Mouse (Mus musculus) layer of hippocampus, postnatal 36 days (tissue): ENCODE data around the gene Ppfia2. TPM values are rescaled to one million over a fixed set of nuclear protein-coding genes. Genes with fewer than 3 reads are reported as not detected.

Source experiments
- DNase-seq, 2 experiments: peaks; one replicate each; pipeline ENCODE4 v3.0.0; 2022
- total RNA-seq, 2 experiments: library from RNA; stranded (reverse); gene quantifications; 2 replicates each; pipeline ENCODE4 v1.2.3; 2021

Gene Ppfia2
- total RNA-seq, 2 experiments from 2014 or later, result 130 to 140 TPM

DNA sequence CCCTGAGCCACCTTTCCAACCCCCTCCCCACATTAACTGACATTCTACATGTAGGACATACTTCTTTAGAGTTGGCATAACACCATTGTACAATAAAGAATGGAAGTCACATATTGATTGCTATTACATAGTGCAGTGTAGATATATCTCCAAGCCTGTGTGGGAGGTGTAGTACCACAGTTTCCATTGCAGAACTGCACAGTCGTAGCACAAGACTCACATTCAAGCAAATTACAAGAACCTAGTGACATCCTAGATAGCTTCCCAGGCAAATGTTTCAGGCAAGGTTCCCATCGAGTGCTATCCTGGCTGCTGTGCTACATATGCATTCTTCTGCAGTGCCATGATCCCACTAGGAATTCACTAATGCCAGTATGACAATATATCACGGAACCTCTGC, 200.0 kb downstream of the Ppfia2 start:
- DNase-seq, result no peak

DNA sequence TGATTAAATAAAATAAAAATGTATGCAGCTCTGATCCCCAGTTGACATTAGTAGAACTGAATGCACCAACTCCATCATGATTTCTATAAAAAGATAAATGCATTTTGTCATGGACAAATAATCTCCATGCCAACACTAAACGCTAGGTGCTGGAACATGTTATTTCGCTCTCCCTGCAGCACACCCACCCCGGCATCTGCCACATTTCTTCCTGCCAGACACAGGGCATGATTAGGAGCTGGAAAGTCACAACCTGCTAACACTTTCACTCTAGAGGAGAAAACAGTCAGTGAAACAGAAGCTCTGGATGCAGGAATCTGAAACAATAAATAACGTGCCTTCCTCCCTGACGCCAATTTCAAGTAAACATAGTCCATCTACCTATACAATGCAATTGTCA, 211.3 kb downstream of the Ppfia2 start:
- peak; percentile 63 to 65 for DNase-seq

DNA sequence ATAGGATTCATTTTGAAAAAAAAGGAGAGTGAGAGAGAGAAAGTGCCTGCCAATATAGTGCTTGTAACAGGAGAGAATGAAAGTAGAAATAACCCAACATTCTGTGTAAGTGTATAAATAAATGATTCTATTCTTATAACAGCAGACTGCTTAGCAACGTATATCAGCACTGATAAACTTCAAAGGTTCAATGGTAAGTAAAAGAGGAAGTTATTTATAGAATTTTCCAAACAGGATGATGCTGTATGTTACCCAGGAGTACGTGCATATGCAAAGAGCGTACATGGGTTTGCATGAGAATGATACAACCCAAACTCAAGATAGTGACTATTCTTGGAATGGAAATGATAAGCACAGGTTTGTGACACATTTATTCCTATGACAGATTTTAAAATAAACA, 215.4 kb downstream of the Ppfia2 start:
- DNase-seq, result no peak

DNA sequence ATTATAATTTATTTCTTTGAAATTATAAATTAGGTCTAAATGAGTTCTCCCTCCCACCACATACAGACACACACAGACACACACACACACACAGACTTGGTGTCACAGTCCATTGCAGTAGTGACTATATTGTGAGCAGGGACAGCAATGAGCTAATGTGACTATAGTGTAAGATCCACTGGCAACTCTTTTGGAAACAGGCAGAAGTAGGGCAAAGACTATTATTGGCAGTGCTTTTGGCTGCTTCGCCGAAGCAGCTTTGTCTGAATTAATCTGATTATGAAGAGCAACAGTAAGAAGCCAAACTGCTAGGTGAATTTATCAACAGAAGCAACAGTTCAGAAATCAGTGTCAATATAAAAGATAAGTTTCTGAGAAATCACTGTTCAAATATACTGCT, 249.8 kb downstream of the Ppfia2 start:
- DNase-seq, result no peak

DNA sequence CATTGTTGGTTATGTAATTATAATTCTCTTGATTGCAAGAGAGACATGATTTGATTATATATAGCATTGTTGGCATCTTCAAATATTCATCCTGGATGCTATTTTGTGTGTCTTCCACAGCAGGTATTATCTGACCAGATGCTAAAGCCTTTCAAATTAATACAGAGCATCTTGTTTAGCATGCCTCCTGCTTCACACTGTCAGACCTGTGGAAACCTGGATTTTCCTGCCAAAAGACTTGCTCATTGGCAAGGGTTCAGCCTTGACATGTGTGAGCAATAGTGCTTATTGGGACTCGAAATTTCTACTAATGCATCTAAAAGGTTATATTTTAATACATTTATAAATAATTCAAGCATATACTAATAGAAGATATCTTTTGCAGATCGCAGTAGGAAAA, 262.1 kb downstream of the Ppfia2 start:
- no peak for DNase-seq

DNA sequence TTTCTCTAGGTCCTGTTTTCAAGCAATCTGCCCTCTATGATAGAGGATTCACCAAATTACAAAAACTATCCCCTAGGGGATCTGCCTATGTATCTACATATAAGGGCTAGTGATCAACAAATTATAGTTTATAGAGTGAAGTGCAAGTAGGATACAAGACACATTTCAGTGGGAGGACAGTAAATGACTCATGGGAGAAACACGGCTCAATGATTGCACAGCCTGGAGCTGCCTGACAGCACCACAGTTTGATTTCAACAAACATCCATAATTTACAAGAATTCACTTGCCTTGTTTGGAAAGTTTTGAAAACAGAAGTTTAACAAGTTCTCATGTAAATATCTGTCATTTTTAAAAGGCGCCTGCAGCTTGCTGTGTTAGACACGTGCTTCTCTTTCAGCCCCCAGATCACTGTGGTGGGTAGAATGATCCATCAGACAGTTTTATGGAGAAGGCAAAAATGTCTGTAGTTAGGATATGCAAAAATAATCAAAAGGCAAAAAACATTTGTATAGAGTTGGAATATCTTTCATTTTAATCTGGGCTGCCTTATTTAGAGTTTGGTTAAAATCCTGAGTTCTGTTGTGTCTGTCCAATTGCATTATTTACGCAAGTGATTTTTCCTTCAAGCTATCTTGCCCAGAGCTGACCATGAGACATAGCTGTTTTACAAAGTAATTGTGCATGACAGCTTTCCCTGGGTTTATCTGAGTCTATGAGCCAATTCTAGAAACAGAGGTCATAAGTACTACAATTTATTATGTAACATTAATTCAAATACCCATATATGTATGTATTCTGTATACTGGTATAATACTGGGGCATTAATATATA, 266.3 kb downstream of the Ppfia2 start:
- no peak for DNase-seq

DNA sequence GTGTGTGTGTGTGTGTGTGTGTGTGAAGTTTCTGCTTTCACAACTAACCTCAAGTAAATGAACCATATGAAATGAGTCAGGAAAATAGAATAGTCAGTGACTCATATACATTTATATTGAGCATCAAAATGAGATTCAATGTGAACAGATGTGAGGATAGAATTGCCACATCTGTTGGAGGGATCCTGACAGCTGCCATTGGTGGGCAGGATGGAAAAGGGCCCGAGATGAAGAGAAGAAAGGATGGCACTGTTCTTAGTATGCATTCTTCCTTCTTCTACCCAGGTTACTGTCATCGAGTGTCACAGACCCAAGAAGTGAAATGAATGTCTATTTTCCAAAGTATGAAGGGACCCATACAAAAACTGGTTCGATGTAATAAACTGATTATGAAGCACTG, 268.1 kb downstream of the Ppfia2 start:
- no peak for DNase-seq

DNA sequence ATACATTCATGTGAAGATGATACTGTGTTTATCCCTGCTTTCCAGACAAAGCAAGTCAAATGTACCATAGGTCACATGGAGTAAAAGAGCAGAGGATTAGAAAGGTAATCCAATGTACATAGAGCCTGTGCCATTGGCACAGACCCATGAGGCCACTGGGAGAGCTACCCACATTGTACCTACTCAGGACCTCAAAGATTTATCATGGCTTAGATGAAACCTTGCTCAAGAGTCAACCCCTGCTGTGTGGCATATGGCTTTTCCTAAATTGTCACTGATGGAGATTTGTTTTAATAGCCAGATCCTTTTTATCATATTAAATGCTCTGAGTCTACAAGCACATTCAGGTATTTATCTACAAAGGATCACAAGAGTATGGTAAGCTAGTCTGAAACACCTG, 274.8 kb downstream of the Ppfia2 start:
- no peak for DNase-seq

DNA sequence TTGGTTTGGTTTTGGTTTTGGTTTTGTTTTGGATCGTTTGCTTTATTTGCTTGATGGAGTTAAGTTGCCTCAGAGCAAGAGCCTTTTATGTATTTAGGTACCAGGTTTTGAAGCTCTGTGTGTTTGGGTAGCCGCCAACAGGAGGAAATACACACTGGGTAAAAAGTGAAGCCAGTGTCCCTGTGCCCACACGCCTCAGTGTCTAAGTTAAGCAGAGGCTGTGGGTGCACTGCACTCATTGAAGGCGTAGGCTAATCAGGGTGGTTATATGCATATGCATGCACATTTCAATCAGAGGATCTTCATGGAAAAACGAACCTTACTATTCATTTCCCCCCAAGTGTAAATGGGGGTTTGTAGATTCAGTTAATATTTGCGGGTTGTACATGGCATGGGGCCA, 290.9 kb downstream of the Ppfia2 start:
- peak in 1 of 2 experiments; percentile 34 for DNase-seq

DNA sequence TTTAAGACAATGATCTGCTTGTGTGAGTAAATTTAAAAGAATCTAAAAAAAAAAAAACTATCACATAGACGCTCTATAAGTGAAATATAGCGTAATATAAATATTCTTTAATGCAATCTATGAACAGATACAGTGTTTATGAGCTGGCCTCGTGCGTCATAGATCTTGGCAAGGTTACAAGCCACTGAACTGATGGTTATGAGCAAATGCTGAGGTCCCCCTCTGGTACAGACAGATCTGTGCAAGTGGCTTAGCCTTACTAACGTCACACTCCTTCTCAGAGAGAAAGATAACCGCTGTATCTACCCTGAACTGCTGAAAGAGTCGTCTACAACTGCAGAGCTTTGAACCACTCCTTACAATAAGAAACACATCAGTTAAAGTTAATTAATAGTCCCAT, 293.6 kb downstream of the Ppfia2 start:
- no peak for DNase-seq

DNA sequence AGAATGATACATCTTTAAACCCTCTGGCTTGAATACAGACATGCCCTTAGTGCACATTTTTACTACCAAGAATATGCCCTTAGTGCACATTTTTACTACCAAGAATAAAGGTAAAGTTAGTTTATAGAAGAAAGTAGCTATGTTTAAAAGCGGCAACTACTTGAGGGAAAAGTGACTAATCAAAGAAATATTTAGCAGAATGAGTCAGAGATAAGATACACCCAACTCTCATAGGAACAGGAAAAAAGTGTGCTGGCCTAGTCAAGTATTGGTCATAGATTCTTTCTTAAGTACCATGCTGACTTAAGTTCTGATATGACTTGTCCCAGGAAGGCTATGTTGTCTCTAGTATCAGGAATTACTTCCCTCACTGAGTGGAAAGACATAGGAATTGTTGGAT, 305.4 kb downstream of the Ppfia2 start:
- no peak for DNase-seq

DNA sequence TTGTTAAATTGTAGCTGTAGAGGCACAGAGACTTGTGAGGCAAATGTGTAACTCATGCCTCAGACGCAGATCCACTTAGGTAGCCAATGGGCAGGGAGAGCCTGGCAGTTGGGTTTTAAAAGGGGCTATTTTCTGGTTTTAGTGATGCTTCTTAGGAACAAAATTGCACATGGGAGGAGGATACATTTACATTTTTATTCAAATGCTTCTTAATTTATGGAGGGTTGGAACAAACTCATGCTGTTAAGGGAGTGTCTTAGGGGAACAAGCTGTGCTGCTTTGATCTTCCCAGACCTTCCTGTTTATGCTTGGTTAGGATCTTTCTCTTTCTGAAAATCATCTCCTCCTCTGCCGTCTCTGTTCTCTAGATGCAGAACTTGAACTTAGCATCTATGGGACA, 345.3 kb downstream of the Ppfia2 start:
- DNase-seq, result no peak

DNA sequence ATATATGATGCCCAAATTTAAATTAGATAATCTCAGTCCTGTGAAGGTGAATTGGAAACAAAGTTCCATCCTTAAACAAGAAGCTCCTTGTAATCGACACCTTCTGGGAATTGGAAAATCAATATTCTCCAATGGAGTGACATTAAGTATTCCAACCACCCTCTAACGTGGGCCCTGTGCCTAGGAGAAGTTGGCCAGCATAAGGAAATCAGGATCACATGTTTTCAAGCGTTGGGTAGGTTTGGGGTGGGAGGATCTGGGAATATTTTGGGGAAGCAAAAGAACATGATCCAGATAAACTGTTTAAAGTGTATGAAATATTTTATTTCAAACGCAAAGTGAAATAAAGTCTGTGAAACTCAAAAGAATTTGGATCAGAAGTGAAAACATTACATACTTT, 348.2 kb downstream of the Ppfia2 start:
- DNase-seq, result no peak

DNA sequence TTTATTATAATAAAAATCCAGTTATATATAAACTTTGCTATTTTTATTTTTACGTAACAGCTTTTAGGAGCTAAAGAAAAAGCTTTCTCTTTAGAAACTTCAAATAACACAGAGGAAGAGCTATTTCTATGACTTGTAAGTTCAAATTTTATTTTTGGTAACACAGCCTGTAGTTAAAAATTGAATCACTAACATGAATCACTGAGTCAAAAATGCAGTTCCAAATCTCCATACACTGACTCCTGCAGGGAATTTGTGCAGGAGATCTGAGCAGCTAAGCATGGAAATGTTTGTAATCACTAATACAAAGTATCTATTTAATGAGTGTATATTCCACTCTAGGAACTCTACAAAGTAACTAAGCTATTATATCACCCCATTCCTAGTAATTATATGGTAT, 354.1 kb downstream of the Ppfia2 start:
- no peak for DNase-seq

DNA sequence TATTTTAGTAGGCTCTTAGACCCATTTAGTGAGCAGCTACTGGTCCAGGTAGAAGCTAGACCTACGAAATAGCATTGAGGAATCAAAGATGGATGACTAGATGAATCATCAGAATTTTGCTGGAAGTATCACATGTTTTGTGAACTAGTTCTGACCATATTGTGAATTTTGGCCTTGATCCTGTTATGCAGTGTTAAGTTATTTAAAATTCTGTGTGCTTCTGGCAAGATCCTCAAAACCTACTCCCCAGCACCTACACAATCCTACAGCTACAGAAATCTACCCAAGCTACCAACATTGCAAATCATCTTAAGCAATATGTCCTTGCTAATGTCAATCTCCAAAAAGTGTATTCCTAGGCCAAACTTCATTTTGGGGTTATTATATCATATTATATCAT, 368.3 kb downstream of the Ppfia2 start:
- no peak for DNase-seq

DNA sequence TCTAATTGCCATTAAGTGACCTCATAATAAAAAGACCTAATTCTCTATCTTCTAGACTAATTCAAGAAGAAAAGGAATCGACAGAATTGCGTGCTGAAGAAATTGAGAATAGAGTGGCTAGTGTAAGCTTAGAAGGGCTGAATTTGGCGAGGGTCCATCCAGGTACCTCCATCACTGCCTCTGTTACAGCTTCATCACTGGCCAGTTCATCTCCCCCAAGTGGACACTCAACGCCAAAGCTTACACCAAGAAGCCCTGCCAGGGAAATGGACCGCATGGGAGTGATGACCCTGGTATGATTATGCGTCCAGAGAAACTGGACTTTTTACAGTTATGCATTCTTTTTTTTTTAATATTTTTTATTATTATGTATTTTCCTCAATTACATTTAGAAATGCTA, 388.0 kb downstream of the Ppfia2 start:
- no peak for DNase-seq

DNA sequence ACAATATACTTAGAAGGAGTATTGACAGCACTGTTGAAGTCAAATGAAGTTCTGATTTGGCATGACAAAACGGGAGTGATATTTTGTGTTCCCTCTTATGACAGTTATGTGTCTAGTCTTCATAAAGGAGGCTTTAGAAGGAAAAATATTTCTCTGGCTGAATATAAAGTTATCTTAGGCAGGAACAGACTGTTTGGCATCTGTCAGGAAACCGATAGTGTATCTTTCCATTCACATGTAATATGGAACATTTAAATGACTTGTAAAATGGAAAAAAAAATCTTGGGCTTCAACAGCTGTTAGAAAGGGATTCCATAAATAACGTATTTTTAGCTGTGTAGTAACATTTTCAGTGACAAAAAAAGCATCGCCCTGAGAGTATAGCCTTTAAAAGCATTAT, 400.1 kb downstream of the Ppfia2 start:
- no peak for DNase-seq

DNA sequence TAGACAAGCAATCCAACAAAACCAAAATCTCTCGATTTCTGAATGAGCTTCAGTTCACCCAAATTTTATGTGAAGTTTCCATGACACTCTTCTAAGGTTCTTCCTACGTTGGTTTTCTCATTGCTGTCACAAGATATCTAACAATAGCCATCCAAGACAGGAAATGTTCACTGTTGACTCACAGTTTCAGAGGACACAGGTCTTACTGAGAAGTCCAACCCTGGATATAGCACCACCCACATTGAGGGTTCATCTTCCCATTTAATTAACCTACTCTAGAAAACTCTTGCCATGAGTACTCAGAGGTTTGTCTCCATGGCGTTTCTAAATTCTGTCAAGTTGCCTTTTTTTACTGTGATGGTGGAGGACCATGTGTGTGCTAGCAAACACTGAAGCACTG, 401.7 kb downstream of the Ppfia2 start:
- DNase-seq, result no peak

DNA sequence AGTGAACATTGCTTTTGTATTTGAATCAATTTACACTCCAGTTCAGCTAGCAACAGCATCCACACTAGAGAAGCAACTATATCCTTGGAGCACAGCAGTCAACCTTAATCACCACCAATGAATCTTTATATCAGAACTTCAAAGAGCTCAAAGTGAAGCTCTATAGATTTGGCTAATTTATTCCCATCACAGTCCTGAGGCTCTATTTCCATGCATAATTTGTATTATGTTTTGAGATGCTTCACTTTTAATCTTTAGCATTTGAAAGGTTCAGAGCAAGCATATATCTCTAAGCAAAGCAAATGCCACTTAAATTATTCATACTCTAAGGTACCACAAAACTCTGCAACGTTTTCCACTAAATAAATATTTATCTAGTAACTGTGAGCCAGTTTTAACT, 402.6 kb downstream of the Ppfia2 start:
- no peak for DNase-seq

DNA sequence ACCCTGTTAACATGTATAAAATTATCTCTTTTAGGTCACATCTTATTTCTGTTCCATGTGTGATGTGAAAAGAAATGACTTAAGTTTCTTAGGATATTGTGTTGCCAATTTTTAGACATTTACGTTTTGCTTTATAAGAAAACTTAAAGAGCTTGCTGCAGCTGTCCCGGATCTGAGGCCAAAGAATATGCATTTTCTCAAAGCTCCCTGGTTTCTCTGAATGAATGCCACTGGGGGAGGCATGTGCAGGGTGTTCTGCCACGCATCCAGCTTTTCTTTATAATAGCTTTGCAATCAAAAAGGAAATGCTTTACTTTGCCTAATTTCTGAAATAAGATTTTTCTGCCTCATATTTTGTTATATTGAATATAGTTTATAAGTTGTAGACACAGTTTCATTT, 411.2 kb downstream of the Ppfia2 start:
- DNase-seq, result no peak

DNA sequence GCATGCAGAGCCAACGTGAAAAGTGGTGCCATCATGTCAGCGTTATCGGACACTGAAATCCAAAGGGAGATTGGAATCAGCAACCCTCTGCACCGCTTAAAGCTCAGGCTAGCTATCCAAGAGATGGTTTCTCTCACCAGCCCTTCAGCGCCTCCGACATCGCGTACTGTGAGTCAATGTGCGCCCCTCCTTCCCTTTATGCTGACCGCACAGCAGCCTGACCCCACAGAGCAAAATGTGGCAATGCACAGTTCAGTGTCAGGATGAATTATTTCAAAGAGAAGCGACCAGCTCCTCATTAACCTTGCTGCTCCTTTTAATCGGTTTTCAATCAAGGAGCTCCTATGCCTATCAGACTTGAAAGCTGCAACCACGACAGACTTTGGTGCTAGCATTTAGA, 426.2 kb downstream of the Ppfia2 start:
- DNase-seq, result no peak

DNA sequence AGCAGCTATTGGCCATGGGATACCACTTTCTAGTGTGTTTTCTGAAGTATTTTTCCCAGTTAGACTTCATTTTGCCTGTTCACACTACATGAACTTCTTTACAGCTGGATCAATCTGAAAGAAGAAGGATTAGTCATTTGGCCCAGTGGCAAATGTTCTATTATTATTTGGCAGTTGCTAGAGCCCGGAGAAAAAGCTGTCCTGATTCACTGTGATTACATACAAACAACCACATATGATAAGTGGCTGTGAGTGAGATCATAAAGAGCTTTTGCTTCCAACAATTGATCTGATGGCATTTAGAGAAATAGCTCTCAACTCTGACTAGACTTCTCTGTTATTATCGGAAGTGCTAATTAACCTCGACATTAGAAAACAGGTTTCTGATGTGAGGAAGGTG, 440.0 kb downstream of the Ppfia2 start:
- DNase-seq, result no peak

DNA sequence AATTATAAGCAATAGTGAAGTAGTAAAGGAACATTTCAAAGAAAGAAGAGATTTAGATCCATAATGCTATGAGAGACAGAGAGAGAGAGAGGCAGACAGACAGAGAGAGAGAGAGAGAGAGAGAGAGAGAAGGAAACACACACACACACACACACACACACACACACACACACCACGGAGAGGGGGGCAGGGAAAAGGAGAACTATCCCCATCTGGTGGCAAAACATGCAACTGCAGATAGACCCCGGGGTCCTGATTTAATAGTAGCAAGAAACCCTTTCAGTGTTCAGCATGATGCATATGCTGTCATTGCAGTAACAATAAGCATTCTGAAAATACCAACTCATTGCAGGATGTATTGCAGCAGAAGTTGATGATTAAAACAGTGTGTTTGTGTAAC, 442.9 kb downstream of the Ppfia2 start:
- no peak for DNase-seq

DNA sequence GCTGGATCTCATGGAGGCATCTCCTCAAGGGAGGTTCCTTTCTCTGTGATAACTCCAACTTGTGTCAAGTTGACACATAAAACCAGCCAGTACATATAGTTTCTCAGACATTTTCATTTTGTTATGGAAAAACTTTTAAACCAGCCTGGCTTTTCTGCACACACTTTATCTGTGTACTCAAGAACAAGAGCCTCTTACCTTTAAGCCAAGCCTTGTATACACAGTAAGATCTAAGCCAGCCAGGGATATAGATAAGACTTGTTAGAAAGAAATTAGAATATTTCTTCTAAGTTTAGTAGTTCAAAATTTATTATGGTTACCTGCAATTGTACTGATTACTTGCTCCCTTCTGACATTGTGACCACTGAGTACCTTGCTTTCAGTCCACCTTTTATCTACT, 444.1 kb downstream of the Ppfia2 start:
- DNase-seq, result no peak

DNA sequence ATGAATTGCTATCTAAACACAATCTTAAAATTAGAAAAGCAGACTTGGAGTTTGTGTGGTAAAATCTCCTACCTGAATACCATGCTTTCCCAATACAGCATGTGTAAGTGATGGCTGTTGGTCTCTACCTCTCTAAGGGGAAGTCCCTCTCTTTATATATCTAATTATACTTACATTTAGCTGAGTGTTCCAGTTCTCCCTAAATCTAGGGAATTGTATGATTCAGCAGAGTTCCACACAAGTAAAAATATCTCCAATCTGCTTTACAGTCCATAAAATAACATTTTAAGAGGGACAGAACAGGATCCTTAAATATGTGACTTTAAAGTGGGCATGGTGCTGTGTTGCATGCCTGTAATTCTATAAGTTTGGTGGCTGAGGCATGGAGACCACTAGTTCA, 444.7 kb downstream of the Ppfia2 start:
- no peak for DNase-seq
